Mouse (Mus musculus): ENCODE data around the gene Sema4g. TPM values are rescaled to one million over a fixed set of nuclear protein-coding genes. Genes with fewer than 3 reads are reported as not detected.

Gene Sema4g
- total and polyA plus RNA-seq, 3 experiments = 0.15 to 0.47 TPM; not detected in 1

GRCm38 (mm10) chr19:44982477-44983115, 6.3 kb upstream of the Sema4g start:
- H3K4me1 ChIP-seq (ENCODE audit: control insufficient read depth in 1 of 2, insufficient read depth in 2 of 2, low read length in 2 of 2) = peaks cover 3 to 8% of the 10 kb centered on the region in 2 experiments; a peak in 2 of 4 replicates
- peaks cover 4 to 18% of the 10 kb centered on the region in 2 experiments; a peak in 3 of 4 replicates for H3K36me3 ChIP-seq (ENCODE audit: control insufficient read depth in 1 of 2, insufficient read depth in 2 of 2, low read length in 2 of 2)
- H3K27ac ChIP-seq (ENCODE audit: control insufficient read depth, low read depth, low read length) = no peak overlapping the region
- no peak overlapping the region for H3K4me3 ChIP-seq (ENCODE audit: control insufficient read depth in 1 of 2, insufficient read depth in 1 of 2, low read depth in 2 of 2, low read length in 2 of 2)
- H3K9ac ChIP-seq (ENCODE audit: control insufficient read depth, low read depth, low read length, poor library complexity, severe bottlenecking) = no peak overlapping the region
- no peaks in the 10 kb centered on the region for H3K79me2 ChIP-seq (ENCODE audit: control insufficient read depth, insufficient read depth, low read length, poor library complexity)
- H3K27me3 ChIP-seq (ENCODE audit: control insufficient read depth in 1 of 2, insufficient read depth in 2 of 2, low read length in 2 of 2) = no peaks in the 10 kb centered on the region
- no peak for TF ChIP-seq MAX (IDR thresholded peaks at IDR 0.05; ENCODE audit: low read length)
- no peak for TF ChIP-seq MEF2A (IDR thresholded peaks at IDR 0.05; ENCODE audit: extremely low read depth, insufficient replicate concordance, low read depth, low read length, poor library complexity, severe bottlenecking)
- no peak for TF ChIP-seq CHD2 (IDR thresholded peaks at IDR 0.05; ENCODE audit: low read length)
- TF ChIP-seq MYB (IDR thresholded peaks at IDR 0.05; ENCODE audit: low read depth, low read length) = no peak
- TF ChIP-seq KAT2A (conservative IDR thresholded peaks at IDR 0.05; ENCODE audit: low read depth, low read length) = no peak
- TF ChIP-seq ZMIZ1 (IDR thresholded peaks at IDR 0.05; ENCODE audit: low read depth, low read length) = no peak
- TF ChIP-seq E2F4 (IDR thresholded peaks at IDR 0.05; ENCODE audit: borderline replicate concordance, low read depth, low read length) = no peak
- TF ChIP-seq NELFE (IDR thresholded peaks at IDR 0.05; ENCODE audit: low read depth, low read length) = no peak
- TF ChIP-seq HCFC1 (IDR thresholded peaks at IDR 0.05; ENCODE audit: low read depth, low read length) = no peak
- TF ChIP-seq MAZ (IDR thresholded peaks at IDR 0.05; ENCODE audit: low read depth, low read length) = no peak
- no peak for TF ChIP-seq MAFK (IDR thresholded peaks at IDR 0.05; ENCODE audit: borderline replicate concordance, low read depth, low read length)
- H3K9me3 ChIP-seq (replicated peaks; ENCODE audit: insufficient read depth, low read length) = no peaks in the 10 kb centered on the region
- DNase-seq (ENCODE audit: low read depth, low spot score) = no peak

GRCm38 (mm10) chr19:44983366-44983765, 5.5 kb upstream of the Sema4g start:
- H3K4me1 ChIP-seq (ENCODE audit: control insufficient read depth in 1 of 2, insufficient read depth in 2 of 2, low read length in 2 of 2) = peaks cover 3 to 8% of the 10 kb centered on the region in 2 experiments; a peak in 2 of 4 replicates
- H3K79me2 ChIP-seq (ENCODE audit: control insufficient read depth, insufficient read depth, low read length, poor library complexity) = no peaks in the 10 kb centered on the region
- H3K36me3 ChIP-seq (ENCODE audit: control insufficient read depth in 1 of 2, insufficient read depth in 2 of 2, low read length in 2 of 2) = peaks cover 4 to 15% of the 10 kb centered on the region in 2 experiments; a peak in 3 of 4 replicates
- H3K9me3 ChIP-seq (replicated peaks; ENCODE audit: insufficient read depth, low read length) = no peaks in the 10 kb centered on the region
- H3K27me3 ChIP-seq (ENCODE audit: control insufficient read depth in 1 of 2, insufficient read depth in 2 of 2, low read length in 2 of 2) = no peaks in the 10 kb centered on the region
- no peak for DNase-seq (ENCODE audit: low read depth, low spot score)
- TF ChIP-seq TAL1 (IDR thresholded peaks at IDR 0.05; ENCODE audit: low read length) (no peak), ZNF384 (IDR thresholded peaks at IDR 0.05; ENCODE audit: low read depth, low read length) (0 out of 2 replicates have a peak, but pooled peaks have one; percentile 1)
- no peak overlapping the region for H3K4me3 ChIP-seq (ENCODE audit: control insufficient read depth in 1 of 2, insufficient read depth in 1 of 2, low read depth in 2 of 2, low read length in 2 of 2)
- no peak overlapping the region for H3K27ac ChIP-seq (ENCODE audit: control insufficient read depth, low read depth, low read length)
- no peak overlapping the region for H3K9ac ChIP-seq (ENCODE audit: control insufficient read depth, low read depth, low read length, poor library complexity, severe bottlenecking)

- no peak overlapping the region for H3K9ac ChIP-seq (ENCODE audit: control insufficient read depth, low read depth, low read length, poor library complexity, severe bottlenecking)
Observed at GRCm38 (mm10) chr19:44984420-44984819, 4.5 kb upstream of the Sema4g start.

More at GRCm38 (mm10) chr19:44984420-44984819, 4.5 kb upstream of the Sema4g start:
- H3K27me3 ChIP-seq (ENCODE audit: control insufficient read depth in 1 of 2, insufficient read depth in 2 of 2, low read length in 2 of 2) = no peaks in the 10 kb centered on the region
- H3K4me1 ChIP-seq (ENCODE audit: control insufficient read depth in 1 of 2, insufficient read depth in 2 of 2, low read length in 2 of 2) = peaks cover 3 to 8% of the 10 kb centered on the region in 2 experiments; a peak in 2 of 4 replicates
- DNase-seq (ENCODE audit: low read depth, low spot score) = no peak
- no peak overlapping the region for H3K4me3 ChIP-seq (ENCODE audit: control insufficient read depth in 1 of 2, insufficient read depth in 1 of 2, low read depth in 2 of 2, low read length in 2 of 2)
- H3K27ac ChIP-seq (ENCODE audit: control insufficient read depth, low read depth, low read length) = no peak overlapping the region
- TF ChIP-seq POLR2AphosphoS2 (IDR thresholded peaks at IDR 0.05; ENCODE audit: low read length) (peak; percentile 75), NELFE (IDR thresholded peaks at IDR 0.05; ENCODE audit: low read depth, low read length) (no peak)
- no peaks in the 10 kb centered on the region for H3K9me3 ChIP-seq (replicated peaks; ENCODE audit: insufficient read depth, low read length)
- H3K36me3 ChIP-seq (ENCODE audit: control insufficient read depth in 1 of 2, insufficient read depth in 2 of 2, low read length in 2 of 2) = peaks cover 4 to 11% of the 10 kb centered on the region in 2 experiments; a peak in 3 of 4 replicates
- H3K79me2 ChIP-seq (ENCODE audit: control insufficient read depth, insufficient read depth, low read length, poor library complexity) = no peaks in the 10 kb centered on the region
